Mouse (Mus musculus) olfactory bulb, adult 2 months (tissue): ENCODE data around the gene Hacd2.

Source experiments
- CTCF ChIP-seq: fragments of 200-500 bp; IDR thresholded peaks from 2 replicates; pipeline ENCODE4 v1.5.1; 2012; ENCODE audit warnings: low read depth, mild to moderate bottlenecking, low read length, moderate library complexity; ENCODE audit not compliant: insufficient read depth
- POLR2A ChIP-seq: fragments of 200-500 bp; IDR thresholded peaks from 2 replicates; pipeline ENCODE4 v1.6.1; 2012; ENCODE audit warnings: mild to moderate bottlenecking, low read depth, low read length, moderate library complexity; ENCODE audit not compliant: insufficient read depth

DNA sequence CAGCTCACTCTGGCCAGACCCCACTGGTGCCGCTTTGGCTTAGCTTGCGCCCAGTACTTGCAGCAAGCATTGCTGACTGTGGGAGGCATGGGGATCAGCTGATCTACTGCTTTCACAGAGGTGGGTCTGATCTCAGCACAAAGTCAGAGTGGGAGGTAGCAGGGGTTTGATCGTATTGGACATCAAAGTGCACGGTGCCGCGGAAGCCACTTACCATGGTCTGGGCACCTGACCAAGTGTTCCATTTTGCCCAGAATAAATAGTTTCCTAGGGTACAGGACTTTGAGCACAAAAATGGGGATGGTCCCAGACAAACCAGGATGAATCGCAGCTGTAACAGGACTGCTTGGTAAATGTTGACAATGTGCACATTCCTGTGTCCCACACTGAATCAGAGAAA, 41.2 kb upstream of the Hacd2 start:
- TF ChIP-seq POLR2A = no peak
- no peak for TF ChIP-seq CTCF
